Mouse (Mus musculus) ES-Bruce4 (cell line): Measurements from ENCODE around the gene Ilvbl.

Experiments used
- CTCF ChIP-seq: IDR thresholded peaks from one replicate; pipeline ENCODE4 v1.8.1; 2011; ENCODE audit warnings: low read depth, low read length
- POLR2A ChIP-seq: IDR thresholded peaks from one replicate; pipeline ENCODE4 v1.8.1; 2011; ENCODE audit warnings: low read length; ENCODE audit not compliant: insufficient read depth

- TF ChIP-seq CTCF, result no peak
- no peak for TF ChIP-seq POLR2A
Measured at GRCm38 (mm10) chr10:78589901-78590300, 15.8 kb downstream of the Ilvbl start.
